Mouse (Mus musculus): ENCODE data around the gene Art3. TPM values are rescaled to one million over a fixed set of nuclear protein-coding genes. Genes with fewer than 3 reads are reported as not detected.

The Art3 gene
- polyA plus RNA-seq, 1 experiment = 263 TPM

DNA sequence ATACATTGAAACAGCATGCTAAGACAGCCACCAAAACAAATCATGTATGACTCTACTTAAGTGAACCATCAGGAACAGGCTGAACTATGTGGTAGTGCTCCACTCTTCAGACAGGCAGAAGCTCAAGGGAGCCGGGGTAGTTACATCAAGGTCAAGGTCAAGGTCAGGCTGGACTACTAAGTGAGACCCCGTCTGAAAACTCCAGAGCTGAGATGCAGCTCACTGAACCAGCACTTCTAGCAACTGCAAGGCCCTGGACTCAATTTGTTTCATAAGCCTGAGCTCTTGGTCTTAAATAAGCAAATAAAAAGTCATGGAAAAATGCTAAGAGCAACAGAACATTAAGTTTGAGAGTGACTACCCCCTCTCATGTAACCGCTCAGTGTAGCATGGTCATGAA is 27.3 kb upstream of the Art3 start:
- Histone ChIP-seq H3K4me1 (ENCODE audit: control insufficient read depth, insufficient read depth, low read length) (no peaks in the 10 kb centered on the region), H3K4me3 (ENCODE audit: control insufficient read depth, low read depth, low read length) (no peak overlapping the region), H3K27ac (ENCODE audit: control insufficient read depth, insufficient read depth, low read depth, low read length) (no peak overlapping the region), H3K36me3 (ENCODE audit: control insufficient read depth, insufficient read depth, low read length) (peaks cover 14% of the 10 kb centered on the region), H3K27me3 (ENCODE audit: control insufficient read depth, insufficient read depth, low read length) (no peaks in the 10 kb centered on the region)
- no peak for TF ChIP-seq POLR2A (IDR thresholded peaks at IDR 0.05; ENCODE audit: control insufficient read depth, low read depth, low read length)
- TF ChIP-seq CTCF (IDR thresholded peaks at IDR 0.05; ENCODE audit: control insufficient read depth, insufficient read depth, insufficient replicate concordance, low read depth, low read length) = no peak

GRCm38 (mm10) chr5:92309681-92310511 is 21.7 kb upstream of the Art3 start, which contains the start of gene Sdad1:
Gene Sdad1, minus strand, starts transcription at chr5:92310479.
- Histone ChIP-seq H3K36me3 (ENCODE audit: control insufficient read depth, insufficient read depth, low read length) (no peaks in the 10 kb centered on the region), H3K4me3 (ENCODE audit: control insufficient read depth, low read depth, low read length) (peak within 1 kb of the TSS; percentile 97), H3K4me1 (ENCODE audit: control insufficient read depth, insufficient read depth, low read length) (peaks cover 4% of the 10 kb centered on the region), H3K27ac (ENCODE audit: control insufficient read depth, insufficient read depth, low read depth, low read length) (peak within 1 kb of the TSS; percentile 79), H3K27me3 (ENCODE audit: control insufficient read depth, insufficient read depth, low read length) (no peaks in the 10 kb centered on the region)
- TF ChIP-seq POLR2A (IDR thresholded peaks at IDR 0.05; ENCODE audit: control insufficient read depth, low read depth, low read length) (peak; percentile 79), CTCF (IDR thresholded peaks at IDR 0.05; ENCODE audit: control insufficient read depth, insufficient read depth, insufficient replicate concordance, low read depth, low read length) (peak; percentile 26; the same call in 1 of the 2 replicates)

DNA sequence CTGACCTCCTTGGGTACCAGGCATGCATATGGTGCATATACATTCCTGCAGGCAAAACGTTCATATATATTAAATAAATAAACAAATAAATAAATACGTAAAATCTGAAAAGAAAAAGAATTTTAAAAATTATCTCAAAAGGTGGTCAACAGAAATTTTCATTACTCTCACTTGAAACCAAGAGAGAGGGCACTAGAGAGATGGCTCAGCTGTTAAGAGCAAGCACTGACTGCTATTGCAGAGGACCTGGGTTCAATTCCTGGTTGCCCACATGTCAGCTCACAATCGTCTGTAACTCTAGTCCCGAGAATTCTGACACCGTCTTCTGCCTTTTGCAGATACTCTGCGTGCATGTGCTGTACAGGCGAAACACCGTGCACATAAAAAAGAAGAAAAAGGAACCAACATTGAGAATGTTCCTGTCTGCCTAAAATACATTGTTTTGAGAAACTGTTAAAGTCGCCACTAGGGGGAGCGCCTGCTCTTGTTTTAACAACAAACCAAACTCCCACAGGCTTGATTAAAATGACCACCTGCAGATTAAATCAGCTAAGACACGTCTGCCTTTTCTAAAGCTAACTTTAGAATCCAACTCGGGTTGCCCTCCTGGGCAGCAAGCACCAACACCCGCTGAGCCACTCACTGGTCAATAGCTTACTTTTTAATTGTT is 19.4 kb upstream of the Art3 start:
- H3K4me1 ChIP-seq (ENCODE audit: control insufficient read depth, insufficient read depth, low read length) = peaks cover 4% of the 10 kb centered on the region
- H3K36me3 ChIP-seq (ENCODE audit: control insufficient read depth, insufficient read depth, low read length) = no peaks in the 10 kb centered on the region
- no peak overlapping the region for H3K4me3 ChIP-seq (ENCODE audit: control insufficient read depth, low read depth, low read length)
- H3K27ac ChIP-seq (ENCODE audit: control insufficient read depth, insufficient read depth, low read depth, low read length) = no peak overlapping the region
- no peak for TF ChIP-seq CTCF (IDR thresholded peaks at IDR 0.05; ENCODE audit: control insufficient read depth, insufficient read depth, insufficient replicate concordance, low read depth, low read length)
- no peak for TF ChIP-seq POLR2A (IDR thresholded peaks at IDR 0.05; ENCODE audit: control insufficient read depth, low read depth, low read length)
- no peaks in the 10 kb centered on the region for H3K27me3 ChIP-seq (ENCODE audit: control insufficient read depth, insufficient read depth, low read length)

DNA sequence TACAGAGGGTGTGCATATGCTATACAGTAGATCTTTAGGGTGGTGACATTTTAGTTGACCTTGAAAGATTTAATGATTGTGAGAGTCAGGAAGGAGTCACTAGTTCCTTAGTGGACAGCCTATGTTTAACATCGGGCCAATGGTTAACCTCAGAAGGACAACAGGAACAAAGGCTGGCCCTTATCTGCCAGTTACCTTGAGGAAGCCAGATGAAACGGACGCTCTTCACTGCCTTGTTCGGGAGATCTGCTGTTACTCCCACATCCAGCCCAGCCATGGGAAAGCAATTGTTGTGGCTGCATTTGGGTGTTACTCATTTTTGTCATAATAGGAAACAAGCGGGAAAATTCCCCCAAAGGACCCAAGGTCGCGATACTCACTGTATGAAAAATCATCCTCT is 17.9 kb upstream of the Art3 start:
- TF ChIP-seq POLR2A (IDR thresholded peaks at IDR 0.05; ENCODE audit: control insufficient read depth, low read depth, low read length) = no peak
- no peak for TF ChIP-seq CTCF (IDR thresholded peaks at IDR 0.05; ENCODE audit: control insufficient read depth, insufficient read depth, insufficient replicate concordance, low read depth, low read length)
- H3K4me1 ChIP-seq (ENCODE audit: control insufficient read depth, insufficient read depth, low read length) = peaks cover 4% of the 10 kb centered on the region
- no peak overlapping the region for H3K27ac ChIP-seq (ENCODE audit: control insufficient read depth, insufficient read depth, low read depth, low read length)

GRCm38 (mm10) chr5:92318119-92318518 is 13.5 kb upstream of the Art3 start:
- H3K27ac ChIP-seq (ENCODE audit: control insufficient read depth, insufficient read depth, low read depth, low read length) = no peak overlapping the region
- TF ChIP-seq POLR2A (IDR thresholded peaks at IDR 0.05; ENCODE audit: control insufficient read depth, low read depth, low read length) = no peak
- no peak for TF ChIP-seq CTCF (IDR thresholded peaks at IDR 0.05; ENCODE audit: control insufficient read depth, insufficient read depth, insufficient replicate concordance, low read depth, low read length)
- no peaks in the 10 kb centered on the region for H3K27me3 ChIP-seq (ENCODE audit: control insufficient read depth, insufficient read depth, low read length)
- H3K36me3 ChIP-seq (ENCODE audit: control insufficient read depth, insufficient read depth, low read length) = no peaks in the 10 kb centered on the region
- no peaks in the 10 kb centered on the region for H3K4me1 ChIP-seq (ENCODE audit: control insufficient read depth, insufficient read depth, low read length)
- H3K4me3 ChIP-seq (ENCODE audit: control insufficient read depth, low read depth, low read length) = no peak overlapping the region

More for the DNA sequence above, 17.9 kb upstream of the Art3 start:
- H3K27me3 ChIP-seq (ENCODE audit: control insufficient read depth, insufficient read depth, low read length) = no peaks in the 10 kb centered on the region
- H3K4me3 ChIP-seq (ENCODE audit: control insufficient read depth, low read depth, low read length) = no peak overlapping the region
- no peaks in the 10 kb centered on the region for H3K36me3 ChIP-seq (ENCODE audit: control insufficient read depth, insufficient read depth, low read length)

DNA sequence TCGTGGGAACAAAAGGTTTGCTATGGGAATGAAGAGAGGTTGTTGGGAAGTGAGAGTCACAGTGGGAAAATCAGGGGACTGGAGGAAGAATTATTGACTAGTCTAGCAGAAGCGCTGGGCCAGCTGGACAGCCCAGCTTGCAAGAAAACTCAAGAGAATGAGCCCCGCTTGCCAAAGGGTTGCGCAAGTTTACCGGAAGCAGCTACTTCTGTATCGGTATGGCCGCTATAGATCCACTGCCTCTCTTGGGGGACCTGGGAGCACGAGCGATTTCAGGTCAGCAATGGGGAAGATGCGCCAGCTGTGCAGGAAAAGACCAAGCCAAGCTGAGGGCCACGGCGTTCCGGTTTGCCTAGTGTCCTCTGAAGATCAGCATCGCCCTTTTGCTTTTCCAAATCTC is 13.0 kb upstream of the Art3 start:
- no peak for TF ChIP-seq POLR2A (IDR thresholded peaks at IDR 0.05; ENCODE audit: control insufficient read depth, low read depth, low read length)
- TF ChIP-seq CTCF (IDR thresholded peaks at IDR 0.05; ENCODE audit: control insufficient read depth, insufficient read depth, insufficient replicate concordance, low read depth, low read length) = no peak
- Histone ChIP-seq H3K4me3 (ENCODE audit: control insufficient read depth, low read depth, low read length) (no peak overlapping the region), H3K27ac (ENCODE audit: control insufficient read depth, insufficient read depth, low read depth, low read length) (no peak overlapping the region), H3K27me3 (ENCODE audit: control insufficient read depth, insufficient read depth, low read length) (no peaks in the 10 kb centered on the region), H3K4me1 (ENCODE audit: control insufficient read depth, insufficient read depth, low read length) (no peaks in the 10 kb centered on the region), H3K36me3 (ENCODE audit: control insufficient read depth, insufficient read depth, low read length) (no peaks in the 10 kb centered on the region)

- Histone ChIP-seq H3K4me1 (ENCODE audit: control insufficient read depth, insufficient read depth, low read length) (no peaks in the 10 kb centered on the region), H3K27ac (ENCODE audit: control insufficient read depth, insufficient read depth, low read depth, low read length) (no peak overlapping the region), H3K27me3 (ENCODE audit: control insufficient read depth, insufficient read depth, low read length) (no peaks in the 10 kb centered on the region), H3K4me3 (ENCODE audit: control insufficient read depth, low read depth, low read length) (no peak overlapping the region), H3K36me3 (ENCODE audit: control insufficient read depth, insufficient read depth, low read length) (no peaks in the 10 kb centered on the region)
- TF ChIP-seq POLR2A (IDR thresholded peaks at IDR 0.05; ENCODE audit: control insufficient read depth, low read depth, low read length) (no peak), CTCF (IDR thresholded peaks at IDR 0.05; ENCODE audit: control insufficient read depth, insufficient read depth, insufficient replicate concordance, low read depth, low read length) (no peak)
Measured at GRCm38 (mm10) chr5:92321631-92322400, 9.8 kb upstream of the Art3 start.

Data from testis, adult 2 months (tissue).